Mouse (Mus musculus) right cerebral cortex, postnatal 25 days (tissue): ENCODE measurements around the gene Cbln3.

Experiments used
- DNase-seq: peaks from one replicate; pipeline ENCODE4 v3.0.0; 2022

Cbln3 gene

DNA sequence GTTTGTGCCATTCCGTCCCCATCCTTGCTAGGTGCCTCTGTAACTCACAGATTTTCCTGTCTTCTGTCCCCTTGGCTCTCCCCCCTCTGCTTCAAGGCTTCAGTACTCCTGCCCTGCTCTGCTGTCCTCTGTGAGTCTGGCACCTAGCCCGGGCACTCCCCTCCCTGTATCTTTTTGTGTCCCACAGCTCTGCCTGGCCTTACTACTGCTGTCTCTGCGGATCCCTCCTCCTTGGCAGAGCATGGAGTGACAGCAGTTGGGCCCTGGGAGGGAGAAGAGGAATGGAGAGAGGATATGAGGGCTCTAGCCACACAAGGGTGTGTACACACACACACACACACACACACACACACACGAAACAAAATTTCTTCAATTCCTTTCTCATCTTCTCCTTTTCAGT is at the start of gene Cbln3:
Gene Cbln3 (minus strand): TSS at position 227 of the 400 bp plus-strand sequence.
- no peak for DNase-seq

DNA sequence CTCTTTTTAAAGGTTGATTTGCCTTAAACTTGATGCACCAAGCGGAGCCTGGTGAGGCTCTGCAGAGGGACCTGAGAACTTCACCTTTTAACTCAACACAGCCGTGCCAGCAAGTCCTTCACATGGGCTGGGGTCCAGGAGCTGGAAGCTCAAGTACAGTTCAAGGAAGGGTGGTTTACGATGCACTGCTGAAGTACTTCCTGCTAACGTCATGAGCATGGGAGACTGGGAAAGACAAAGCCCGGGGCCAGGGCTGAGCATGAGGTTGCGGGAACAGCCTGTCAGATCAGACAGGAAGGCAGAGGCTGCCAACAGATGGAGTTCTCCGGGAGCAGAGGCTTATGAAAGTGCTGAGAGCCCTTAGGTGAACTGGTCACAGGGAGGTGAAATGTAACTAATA is 49.4 kb upstream of the Cbln3 start:
- DNase-seq, result no peak

GRCm38 (mm10) chr14:55929263-55929997 is 45.2 kb upstream of the Cbln3 start:
- no peak for DNase-seq

DNA sequence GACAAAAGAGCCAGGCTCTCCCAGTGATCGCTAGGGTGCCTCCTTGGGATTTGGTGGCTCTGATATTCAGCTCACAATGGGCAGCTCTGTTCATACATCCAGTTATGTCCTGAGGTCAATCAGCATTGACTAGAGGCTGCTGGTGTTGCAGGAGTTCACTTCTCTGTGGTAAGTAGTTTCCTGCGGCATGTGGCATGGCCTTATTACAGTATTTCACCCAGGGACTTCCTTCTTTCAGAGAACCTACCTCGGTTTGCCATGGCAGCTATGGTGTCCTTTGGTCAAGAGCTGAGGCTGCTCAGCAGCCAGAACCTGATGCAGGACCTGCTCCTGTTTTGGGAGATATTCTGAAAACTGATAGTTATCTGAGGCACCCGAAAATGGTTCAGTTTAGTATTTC is 42.7 kb upstream of the Cbln3 start:
- no peak for DNase-seq

GRCm38 (mm10) chr14:55922475-55923232 is 38.5 kb upstream of the Cbln3 start:
- no peak for DNase-seq

GRCm38 (mm10) chr14:55918240-55919082 is 34.3 kb upstream of the Cbln3 start:
- DNase-seq, result peak; percentile 44

- no peak for DNase-seq
Observed at GRCm38 (mm10) chr14:55913406-55913805, 29.2 kb upstream of the Cbln3 start.

GRCm38 (mm10) chr14:55905518-55905917 is 21.3 kb upstream of the Cbln3 start:
- no peak for DNase-seq

DNA sequence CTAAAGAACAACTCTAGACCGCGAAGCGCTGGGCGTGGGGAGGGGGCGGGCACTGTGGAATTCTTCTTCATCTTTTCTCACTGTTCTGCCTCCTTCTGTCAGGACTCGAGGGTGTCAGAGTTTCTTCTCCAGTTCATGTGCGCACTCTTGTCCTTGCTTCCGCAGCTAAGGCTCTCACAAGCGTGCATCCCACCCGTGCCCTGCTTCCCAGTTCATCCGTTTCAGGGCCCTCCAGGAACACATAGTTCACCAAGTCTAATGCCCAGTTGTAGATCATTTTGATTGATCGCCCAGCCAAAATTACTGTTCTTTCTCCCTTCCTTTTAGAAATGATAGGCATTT is 16.2 kb upstream of the Cbln3 start:
- no peak for DNase-seq

DNA sequence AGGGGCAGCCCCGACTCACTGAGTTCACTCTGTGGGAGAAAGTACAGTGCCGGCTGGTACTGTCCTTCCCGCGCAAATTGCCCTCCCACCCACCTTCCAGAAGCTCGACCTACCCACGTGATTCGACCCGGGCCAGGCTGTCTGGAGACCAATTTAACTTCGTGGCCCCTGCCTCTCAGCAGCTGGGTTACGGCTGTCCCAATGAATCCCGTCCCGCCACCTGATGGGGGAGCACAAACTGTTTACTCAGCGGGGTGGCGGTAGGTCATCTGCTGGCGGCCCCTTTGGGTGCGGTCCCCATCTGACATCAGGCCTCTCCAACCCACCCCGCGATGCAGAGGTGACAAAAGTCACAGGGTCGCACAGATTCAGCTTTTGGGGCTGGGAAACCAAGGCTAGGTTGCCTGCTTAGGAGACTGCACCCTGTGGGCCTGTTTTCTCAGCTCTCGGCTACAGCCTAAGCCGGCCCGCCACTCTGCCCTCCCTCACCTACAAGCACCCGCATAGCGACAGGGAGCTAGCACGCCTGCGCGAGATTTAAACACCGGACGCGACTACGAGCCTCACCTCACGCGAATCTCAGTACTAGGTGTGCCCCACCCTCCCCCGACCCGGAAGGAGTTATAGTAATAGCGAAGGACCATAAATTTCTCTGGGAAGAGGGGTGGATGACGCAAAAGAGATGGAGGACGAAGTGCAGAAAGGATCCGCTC is 15.7 kb upstream of the Cbln3 start, which contains the start of gene Sdr39u1:
Gene Sdr39u1 (minus strand): TSS at position 593 of the 713 bp plus-strand sequence.
- DNase-seq, result peak; percentile 89

GRCm38 (mm10) chr14:55898947-55899346 is 14.8 kb upstream of the Cbln3 start:
- no peak for DNase-seq

GRCm38 (mm10) chr14:55897671-55898070 is 13.5 kb upstream of the Cbln3 start:
- no peak for DNase-seq

DNA sequence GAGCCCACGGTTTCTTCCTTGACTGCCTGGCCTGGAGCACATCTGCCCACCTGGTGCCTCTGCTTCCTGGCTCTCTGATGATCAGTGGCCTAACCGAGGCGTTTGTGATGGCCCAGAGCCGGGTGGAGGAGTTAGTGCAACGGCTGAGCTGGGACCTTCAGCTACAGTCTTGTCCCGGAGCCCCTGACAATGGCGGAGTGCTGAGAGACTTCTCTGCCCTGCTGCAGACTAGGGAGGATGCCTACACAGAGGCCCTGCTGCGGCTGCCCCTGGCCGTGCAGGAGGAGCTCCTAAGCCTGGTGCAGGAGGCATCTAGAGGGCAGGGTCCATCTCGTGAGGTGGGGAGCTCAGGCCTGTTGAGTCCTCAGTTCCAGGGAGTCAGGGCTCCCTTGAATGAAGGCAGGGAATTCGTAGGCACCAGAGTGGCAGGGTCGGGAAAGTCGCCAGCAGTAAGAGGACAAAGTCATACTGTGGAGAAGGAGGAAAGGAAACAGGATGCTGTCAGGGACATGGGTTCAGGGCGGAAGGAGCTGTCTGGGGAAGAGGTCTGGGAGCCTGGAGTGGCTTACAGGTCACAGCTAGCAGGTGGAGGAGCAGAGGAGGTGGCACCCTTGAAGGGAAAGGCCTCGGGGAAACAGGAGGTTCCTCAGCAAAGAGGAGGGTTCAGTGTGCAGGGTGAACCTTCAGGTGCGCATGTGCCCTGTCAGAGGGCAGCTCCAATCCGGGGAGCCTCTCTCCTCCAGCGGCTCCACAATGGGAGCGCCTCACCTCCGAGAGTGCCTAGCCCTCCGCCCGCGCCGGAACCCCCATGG is 2.6 kb upstream of the Cbln3 start:
- no peak for DNase-seq

- DNase-seq, result peak; percentile 44
Observed at GRCm38 (mm10) chr14:55885791-55886271, 1.6 kb upstream of the Cbln3 start.

- no peak for DNase-seq
Observed at GRCm38 (mm10) chr14:55885114-55885790, 1.1 kb upstream of the Cbln3 start.

DNA sequence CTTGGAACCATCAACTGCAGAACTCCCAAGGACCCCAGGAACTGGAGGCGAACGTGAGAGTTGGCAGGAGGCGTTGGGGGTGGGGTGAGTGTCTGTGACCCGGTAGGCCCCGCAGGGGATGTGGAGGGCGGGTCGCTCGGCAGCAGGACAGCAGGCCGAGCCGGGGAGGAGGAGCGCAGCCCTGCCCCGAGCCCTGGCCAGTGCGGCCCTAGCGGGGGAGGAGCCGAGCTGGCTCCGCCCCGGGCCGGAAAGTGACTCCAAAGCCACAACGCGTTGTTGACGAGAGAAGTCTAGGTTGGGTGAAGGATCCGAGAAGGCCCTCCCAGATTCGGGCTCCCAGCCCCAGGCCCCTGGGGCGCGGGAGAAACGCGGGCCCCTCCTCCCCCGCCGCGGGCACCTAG is 521 bp upstream of the Cbln3 start, which contains the start of gene Khnyn:
Gene Khnyn (plus strand): TSS at position 235 of the 401 bp plus-strand sequence.
- DNase-seq, result peak; percentile 83

DNA sequence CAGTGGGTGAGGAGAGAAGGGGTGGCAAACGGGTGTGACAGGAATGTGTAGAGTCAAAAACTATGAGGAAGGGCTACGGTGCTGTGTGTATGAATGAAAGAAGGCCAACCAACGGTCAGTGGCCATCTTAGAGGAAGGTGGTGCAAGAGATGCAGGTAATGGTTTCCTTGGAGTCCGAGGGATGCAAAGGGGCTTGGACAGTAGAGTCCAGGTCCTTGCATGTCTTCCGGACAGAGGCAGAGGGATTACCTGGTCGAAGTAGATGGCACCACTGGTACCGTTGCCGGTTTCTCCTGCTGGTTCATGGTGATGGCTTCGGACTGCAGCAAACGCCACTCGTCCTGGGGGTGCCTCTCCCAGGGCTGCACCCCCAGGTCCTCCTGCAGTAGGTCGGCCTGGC is 529 bp downstream of the Cbln3 start:
- DNase-seq, result no peak

DNA sequence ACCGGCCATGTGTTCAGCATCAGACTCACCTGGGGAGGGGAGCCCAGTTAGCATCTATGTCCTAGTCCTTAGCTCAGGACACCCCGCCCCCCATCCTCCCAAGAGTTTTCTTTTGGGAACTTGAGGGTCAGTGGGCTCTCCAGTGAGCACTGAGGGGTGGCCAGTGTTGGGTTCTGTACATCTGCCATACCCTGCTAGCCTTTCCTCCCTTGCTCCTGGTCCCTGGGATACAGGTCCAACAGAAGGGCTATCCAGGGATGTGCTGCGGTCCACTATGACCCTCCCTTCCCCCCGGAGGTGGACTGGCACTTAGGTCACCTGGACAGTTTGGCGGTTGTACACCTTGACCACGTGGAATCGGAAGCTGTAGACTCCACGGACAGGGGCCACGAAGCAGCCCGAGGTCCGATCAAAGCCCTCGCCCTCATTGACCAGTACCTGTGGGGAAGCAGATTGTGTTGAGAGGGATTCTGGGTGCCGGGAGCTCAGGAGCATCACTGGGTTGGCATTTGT is 987 bp downstream of the Cbln3 start:
- no peak for DNase-seq

DNA sequence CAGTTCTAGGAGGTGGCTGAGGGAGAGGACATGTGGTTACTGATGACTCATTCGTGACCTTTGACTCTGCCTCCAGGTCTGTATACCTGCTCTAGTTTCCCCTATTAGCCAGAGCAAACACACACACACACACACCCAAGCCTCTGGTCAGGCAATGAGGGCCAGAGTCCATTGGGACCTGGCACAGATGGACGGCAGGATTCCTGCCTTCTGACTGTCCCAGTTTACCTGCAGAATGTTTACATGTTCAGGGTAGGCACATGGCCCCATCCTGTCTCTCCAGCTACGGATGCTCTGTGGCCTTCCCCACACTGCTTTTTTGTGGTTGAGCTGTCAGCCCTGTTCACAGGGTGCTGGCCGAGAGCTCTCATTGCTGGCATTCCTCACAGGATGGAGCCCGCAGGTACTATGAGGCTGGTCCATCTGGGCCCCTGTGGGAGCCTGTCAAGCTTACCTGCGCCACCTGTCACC is 2.0 kb downstream of the Cbln3 start:
- DNase-seq, result no peak

- no peak for DNase-seq
Observed at GRCm38 (mm10) chr14:55880982-55881381, 3.2 kb downstream of the Cbln3 start.

GRCm38 (mm10) chr14:55879623-55880022 is 4.6 kb downstream of the Cbln3 start:
- DNase-seq, result peak; percentile 69
